Mouse (Mus musculus): ENCODE measurements around the gene H2al1h. TPM values are rescaled to one million over a fixed set of nuclear protein-coding genes. Genes with fewer than 3 reads are reported as not detected.

Gene H2al1h
- total RNA-seq, 2 experiments from 2014 or later: not detected

Other genes with a start within 250 kb of the H2al1h start
- not detected for gene H2al1a, start 22.2 kb upstream of the H2al1h start, total RNA-seq (2021)
- not detected for gene H2al1b, start 19.1 kb upstream of the H2al1h start, total RNA-seq (2021)
- gene H2al1c, start 15.8 kb upstream of the H2al1h start, total RNA-seq (2021): not detected
- gene H2al1d, start 12.7 kb upstream of the H2al1h start, total RNA-seq (2021): not detected
- gene H2al1e, start 9.6 kb upstream of the H2al1h start, total RNA-seq (2021): not detected
- not detected for gene H2al1f, start 6.3 kb upstream of the H2al1h start, total RNA-seq (2021)
- gene H2al1g, start 3.2 kb upstream of the H2al1h start, total RNA-seq (2021): not detected
- gene H2al1i, start 3.2 kb downstream of the H2al1h start, total RNA-seq (2021): not detected
- gene H2al1j, start 6.3 kb downstream of the H2al1h start, total RNA-seq (2021): not detected